Mouse (Mus musculus): Measurements from ENCODE around the gene D430041D05Rik. TPM values are rescaled to one million over a fixed set of nuclear protein-coding genes. Genes with fewer than 3 reads are reported as not detected.

The D430041D05Rik gene
- total and polyA plus RNA-seq, 3 experiments = not detected

DNA sequence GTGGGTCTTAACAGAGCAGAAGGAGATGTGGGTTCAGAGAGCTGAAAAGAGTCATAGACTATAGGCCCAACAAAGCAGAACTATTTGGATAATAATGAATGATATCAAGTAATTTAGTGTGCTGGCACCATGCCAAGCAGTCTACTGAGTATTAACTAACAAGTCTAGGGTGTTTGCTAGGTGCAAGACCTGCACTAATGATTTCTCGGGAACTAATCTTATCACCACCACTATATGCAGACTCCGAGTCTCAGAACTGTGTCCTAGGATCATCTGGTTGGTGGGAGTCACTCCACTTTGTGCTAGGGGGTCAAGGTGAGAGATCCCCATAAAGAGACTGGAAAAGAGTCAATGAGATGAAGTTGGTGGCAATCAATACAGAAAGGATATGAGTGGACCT lies 245.2 kb downstream of the D430041D05Rik start:
- TF ChIP-seq ZC3H11A (IDR thresholded peaks at IDR 0.05; ENCODE audit: low read depth, low read length) (no peak), JUND (conservative IDR thresholded peaks at IDR 0.05; ENCODE audit: low read depth, low read length) (no peak), GABPA (IDR thresholded peaks at IDR 0.05; ENCODE audit: insufficient replicate concordance, low read depth, low read length) (no peak), MAFK (IDR thresholded peaks at IDR 0.05; ENCODE audit: insufficient replicate concordance, low read length) (no peak), IRF4 (IDR thresholded peaks at IDR 0.05; ENCODE audit: low read depth, low read length) (no peak)
- H3K4me1 ChIP-seq (ENCODE audit: control insufficient read depth in 1 of 2, insufficient read depth in 2 of 2) = no peaks in the 10 kb centered on the region
- no peak overlapping the region for H3K4me3 ChIP-seq (replicated peaks in 1 of 3; ENCODE audit: low read depth in 2 of 3, low read length in 2 of 3, poor library complexity in 1 of 3)
- no peaks in the 10 kb centered on the region for H3K36me3 ChIP-seq (replicated peaks in 1 of 2; ENCODE audit: control insufficient read depth in 1 of 2, insufficient read depth in 1 of 2, low read length in 1 of 2)
- H3K79me2 ChIP-seq (replicated peaks; ENCODE audit: control insufficient read depth, extremely low read depth, insufficient read depth, poor library complexity, severe bottlenecking) = no peaks in the 10 kb centered on the region
- H3K4me2 ChIP-seq (ENCODE audit: insufficient read depth, low read depth, poor library complexity, severe bottlenecking) = no peak overlapping the region
- H3K27ac ChIP-seq (ENCODE audit: insufficient read depth, low read depth) = no peak overlapping the region
- no peaks in the 10 kb centered on the region for H3K9me3 ChIP-seq (replicated peaks; ENCODE audit: low read length)
- in situ Hi-C loops (cut with MboI; ENCODE audit: low pct_ligation_motif_present, low pct_unique_long_range_greater_than_20kb, low sequenced_read_pairs) = no loop called here
- no peaks in the 10 kb centered on the region for H3K27me3 ChIP-seq (replicated peaks)
- dilution Hi-C loops (cut with MboI; ENCODE audit: extremely low pct_ligation_motif_present, extremely low pct_unique_long_range_greater_than_20kb, low sequenced_read_pairs) = no loop called here
- DNase-seq (ENCODE audit: extremely low read depth) = no peak
- H3K9ac ChIP-seq (ENCODE audit: insufficient read depth, low read depth) = no peak overlapping the region

DNA sequence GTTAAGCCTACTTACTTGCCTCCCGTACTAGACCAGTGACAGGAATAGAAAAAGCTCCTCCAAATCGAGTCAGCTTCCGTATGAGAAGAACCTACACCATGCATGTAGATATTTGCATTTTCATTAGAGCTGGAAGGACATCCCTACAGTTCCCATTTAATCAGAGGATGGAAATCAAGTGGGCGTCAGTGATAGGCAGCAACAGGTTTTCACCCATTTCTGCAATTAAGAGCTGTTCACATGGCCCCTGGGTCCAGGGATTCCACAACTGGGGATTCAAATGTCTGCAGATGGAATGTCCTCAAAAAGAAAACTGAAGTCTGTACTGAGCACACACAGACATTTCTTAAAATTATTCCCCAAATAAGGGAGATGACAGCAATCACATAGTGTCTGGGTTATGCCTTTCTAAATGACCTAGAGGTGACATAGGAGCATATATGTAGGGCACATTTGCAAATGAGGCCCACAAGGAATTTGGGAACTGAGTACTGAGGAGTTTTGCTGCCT lies 246.8 kb downstream of the D430041D05Rik start:
- TF ChIP-seq ZKSCAN1 (IDR thresholded peaks at IDR 0.05; ENCODE audit: borderline replicate concordance, low read depth, low read length) (no peak), SIN3A (IDR thresholded peaks at IDR 0.05; ENCODE audit: low read length) (no peak), SMC3 (IDR thresholded peaks at IDR 0.05; ENCODE audit: low read depth, low read length) (no peak), BHLHE40 (IDR thresholded peaks at IDR 0.05; ENCODE audit: low read depth, low read length) (no peak), ZMIZ1 (IDR thresholded peaks at IDR 0.05; ENCODE audit: low read depth, low read length) (no peak), CTCF (conservative IDR thresholded peaks at IDR 0.05 in 1 of 2, IDR thresholded peaks at IDR 0.05 in 1 of 2; ENCODE audit: low read depth in 2 of 2, low read length in 2 of 2) (no peak), KAT2A (IDR thresholded peaks at IDR 0.05; ENCODE audit: insufficient replicate concordance, low read length) (no peak), CHD2 (IDR thresholded peaks at IDR 0.05; ENCODE audit: low read length) (no peak), MXI1 (IDR thresholded peaks at IDR 0.05; ENCODE audit: low read depth, low read length) (no peak), PAX5 (IDR thresholded peaks at IDR 0.05; ENCODE audit: low read length) (no peak), GABPA (IDR thresholded peaks at IDR 0.05; ENCODE audit: insufficient replicate concordance, low read depth, low read length) (no peak), JUN (IDR thresholded peaks at IDR 0.05; ENCODE audit: insufficient read depth, low read depth, low read length) (no peak), ELF1 (IDR thresholded peaks at IDR 0.05; ENCODE audit: low read depth, low read length) (no peak), MAX (IDR thresholded peaks at IDR 0.05; ENCODE audit: low read length) (no peak), HCFC1 (IDR thresholded peaks at IDR 0.05; ENCODE audit: low read depth, low read length) (no peak), POLR2AphosphoS2 (IDR thresholded peaks at IDR 0.05; ENCODE audit: low read depth, low read length) (no peak), ZC3H11A (IDR thresholded peaks at IDR 0.05; ENCODE audit: low read depth, low read length) (no peak), MAFK (IDR thresholded peaks at IDR 0.05; ENCODE audit: insufficient replicate concordance, low read length) (no peak)
- Histone ChIP-seq H3K4me1 (ENCODE audit: control insufficient read depth in 1 of 2, insufficient read depth in 2 of 2) (no peaks in the 10 kb centered on the region), H3K27me3 (replicated peaks) (no peaks in the 10 kb centered on the region), H3K9ac (ENCODE audit: insufficient read depth, low read depth) (no peak overlapping the region), H3K9me3 (replicated peaks; ENCODE audit: low read length) (no peaks in the 10 kb centered on the region), H3K4me3 (replicated peaks in 1 of 3; ENCODE audit: low read depth in 2 of 3, low read length in 2 of 3, poor library complexity in 1 of 3) (no peak overlapping the region), H3K4me2 (ENCODE audit: insufficient read depth, low read depth, poor library complexity, severe bottlenecking) (no peak overlapping the region), H3K27ac (ENCODE audit: insufficient read depth, low read depth) (no peak overlapping the region), H3K79me2 (replicated peaks; ENCODE audit: control insufficient read depth, extremely low read depth, insufficient read depth, poor library complexity, severe bottlenecking) (no peaks in the 10 kb centered on the region), H3K36me3 (replicated peaks in 1 of 2; ENCODE audit: control insufficient read depth in 1 of 2, insufficient read depth in 1 of 2, low read length in 1 of 2) (no peaks in the 10 kb centered on the region)
- in situ Hi-C loops (cut with MboI; ENCODE audit: low pct_ligation_motif_present, low pct_unique_long_range_greater_than_20kb, low sequenced_read_pairs) (no loop called here), dilution Hi-C loops (cut with MboI; ENCODE audit: extremely low pct_ligation_motif_present, extremely low pct_unique_long_range_greater_than_20kb, low sequenced_read_pairs) (no loop called here)
- no peak for DNase-seq (ENCODE audit: extremely low read depth)
